Mouse (Mus musculus): Measurements from ENCODE around the gene Mtmr14.

Gene Mtmr14

DNA sequence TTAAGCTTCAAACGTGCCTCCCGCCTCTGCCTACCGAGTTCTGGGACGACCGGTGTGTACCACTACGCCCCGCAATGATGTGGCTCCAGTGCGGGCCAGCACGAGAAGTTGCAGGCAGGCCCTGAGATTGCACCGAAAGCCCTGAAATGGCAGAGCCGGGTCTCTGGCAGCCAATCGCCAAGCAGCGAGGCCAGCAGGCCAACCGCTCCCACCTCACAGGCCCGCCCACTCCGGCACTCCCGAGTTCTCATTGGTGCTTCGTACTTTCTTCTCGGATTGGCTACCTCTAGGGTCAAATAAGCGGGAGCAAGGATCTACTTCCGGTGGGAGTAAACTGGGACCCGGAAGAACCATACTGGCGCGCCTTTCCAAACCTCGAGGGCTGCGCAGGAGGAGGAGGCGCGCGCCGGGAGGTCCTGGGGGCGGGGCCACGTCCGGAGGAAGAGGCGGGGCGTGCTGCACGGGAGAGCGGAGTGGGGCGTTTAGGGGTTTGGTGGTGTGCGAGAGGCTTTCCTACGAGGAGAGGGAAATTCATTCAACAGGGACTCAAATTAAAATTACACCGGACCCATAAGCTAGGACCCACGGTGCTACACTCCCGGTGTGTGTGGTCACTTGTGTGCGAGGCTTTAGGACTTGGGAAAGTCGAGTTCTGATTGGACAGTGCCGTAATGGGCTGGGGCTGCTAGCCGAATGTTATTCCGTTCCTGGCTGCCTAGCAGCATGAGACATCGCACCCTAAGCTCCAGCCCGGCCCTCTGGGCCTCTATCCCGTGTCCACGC lies 89.1 kb downstream of the Mtmr14 start, which contains the start of gene Ogg1:
Ogg1 (plus strand) TSS at position 440 of the 783 bp plus-strand sequence.
- in situ Hi-C loops (cut with MboI; ENCODE audit: unreplicated experiment in 2 of 2), result loop anchor here (5.0 to 25.0 kb wide), 2 partner anchors 51 to 614 kb away; partner anchors contain the start of genes Arpc4 (in 2 of the 2) and Tada3 (in 2 of the 2)

DNA sequence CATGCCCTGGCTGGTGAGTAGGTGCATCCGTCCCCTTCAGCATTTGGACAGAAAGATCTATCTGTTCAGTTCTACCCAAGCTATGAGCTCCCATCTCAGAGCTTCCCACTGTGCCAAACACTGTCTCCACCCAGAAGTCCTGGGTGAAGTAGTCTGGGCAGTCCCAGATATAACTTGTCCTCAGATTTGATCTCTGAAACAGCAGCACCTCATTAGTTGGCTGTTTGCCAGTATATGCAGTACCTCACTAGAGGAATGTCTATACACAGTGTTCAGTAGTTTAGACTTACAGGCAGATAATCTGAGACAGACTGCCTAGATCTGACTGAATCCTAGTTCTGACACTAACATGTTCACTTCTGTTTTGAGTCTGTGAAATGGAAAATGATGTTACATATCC lies 91.8 kb downstream of the Mtmr14 start:
- in situ Hi-C loops (cut with MboI; ENCODE audit: unreplicated experiment in 2 of 2), result loop anchor here (5.0 to 25.0 kb wide), 2 partner anchors 48 to 617 kb away; partner anchors contain the start of genes Arpc4 (in 2 of the 2) and Tada3 (in 2 of the 2)

DNA sequence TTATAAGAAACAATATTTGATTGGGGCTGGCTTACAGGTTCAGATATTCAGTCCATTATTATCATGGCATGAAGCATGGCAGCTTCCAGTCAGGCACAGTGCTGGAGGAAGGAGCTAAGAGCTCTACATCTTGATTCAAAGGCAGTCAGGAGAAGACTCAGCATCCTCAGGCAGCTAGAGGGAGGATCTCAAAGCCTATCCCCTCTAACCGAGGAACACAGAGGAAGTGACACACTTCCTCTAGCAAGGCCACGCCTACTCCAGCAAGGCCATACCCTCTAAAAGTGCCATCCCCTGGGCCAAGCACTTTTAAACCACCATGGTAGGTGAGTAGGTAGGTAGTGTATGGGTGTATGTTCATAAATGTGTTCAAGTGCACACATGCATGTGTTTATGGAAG lies 92.9 kb downstream of the Mtmr14 start:
- in situ Hi-C loops (cut with MboI; ENCODE audit: unreplicated experiment in 2 of 2), result loop anchor here in 1 of 2 experiments (25.0 kb wide), 1 partner anchor 618 kb away; no protein-coding TSS in a partner anchor

All from v-Abl transformed pro-B cells (cell line).